Mouse (Mus musculus): ENCODE measurements around the gene Dlat.
"Not testable (repeated sequence)": the region's sequence is repeated elsewhere in the genome, so short reads cannot be mapped to it uniquely, and the experiment has no call there.

The Dlat gene

GRCm38 (mm10) chr9:50660431-50660830, 851 bp upstream of the Dlat start:
- peak; percentile 48 for DNase-seq (ENCODE audit: low read depth)

GRCm38 (mm10) chr9:50658941-50659388, 615 bp downstream of the Dlat start:
- no peak for DNase-seq (ENCODE audit: low read depth)

GRCm38 (mm10) chr9:50658391-50658790, 1.2 kb downstream of the Dlat start:
- DNase-seq (ENCODE audit: low read depth): peak; percentile 37

GRCm38 (mm10) chr9:50650503-50650902, 9.1 kb downstream of the Dlat start:
- DNase-seq (ENCODE audit: low read depth): no peak

- DNase-seq (ENCODE audit: low read depth): no peak
Observed at GRCm38 (mm10) chr9:50646826-50647370, 12.7 kb downstream of the Dlat start.

- no peak for DNase-seq (ENCODE audit: low read depth)
Observed at GRCm38 (mm10) chr9:50634270-50634669, 25.3 kb downstream of the Dlat start.

GRCm38 (mm10) chr9:50633059-50633458, 26.5 kb downstream of the Dlat start:
- DNase-seq (ENCODE audit: low read depth): peak; percentile 45

GRCm38 (mm10) chr9:50632016-50632688, 27.4 kb downstream of the Dlat start:
- DNase-seq (ENCODE audit: low read depth): no peak

GRCm38 (mm10) chr9:50630903-50631302, 28.7 kb downstream of the Dlat start:
- not testable (repeated sequence) for DNase-seq (ENCODE audit: low read depth)

GRCm38 (mm10) chr9:50617794-50618330, 41.7 kb downstream of the Dlat start:
- DNase-seq (ENCODE audit: low read depth): no peak

GRCm38 (mm10) chr9:50616766-50617603, 42.6 kb downstream of the Dlat start, which contains the start of the genes Pih1d2 and Nkapd1:
Gene Pih1d2 (plus strand): TSS chr9:50617321.
Gene Nkapd1 (minus strand): TSS chr9:50617464.
- peak; percentile 96 for DNase-seq (ENCODE audit: low read depth)

GRCm38 (mm10) chr9:50616161-50616560, 43.4 kb downstream of the Dlat start:
- DNase-seq (ENCODE audit: low read depth): no peak

- no peak for DNase-seq (ENCODE audit: low read depth)
Observed at GRCm38 (mm10) chr9:50612115-50612514, 47.5 kb downstream of the Dlat start.

GRCm38 (mm10) chr9:50604338-50604737, 55.2 kb downstream of the Dlat start:
- DNase-seq (ENCODE audit: low read depth): no peak

- no peak for DNase-seq (ENCODE audit: low read depth)
Observed at GRCm38 (mm10) chr9:50603998-50604324, 55.6 kb downstream of the Dlat start.

- peak; percentile 97 for DNase-seq (ENCODE audit: low read depth)
Observed at GRCm38 (mm10) chr9:50603189-50603997, 56.2 kb downstream of the Dlat start, which contains the start of the genes Sdhd and Timm8b. Gene Sdhd (minus strand): TSS chr9:50603812. Gene Timm8b (plus strand): TSS chr9:50603910.

GRCm38 (mm10) chr9:50602055-50602845, 57.3 kb downstream of the Dlat start:
- no peak for DNase-seq (ENCODE audit: low read depth)

GRCm38 (mm10) chr9:50601536-50601935, 58.0 kb downstream of the Dlat start:
- no peak for DNase-seq (ENCODE audit: low read depth)

- DNase-seq (ENCODE audit: low read depth): no peak
Observed at GRCm38 (mm10) chr9:50596973-50597372, 62.6 kb downstream of the Dlat start.

- DNase-seq (ENCODE audit: low read depth): no peak
Observed at GRCm38 (mm10) chr9:50594794-50595417, 64.7 kb downstream of the Dlat start.

Measured in induced T-regulatory cell, adult 2 months (primary cell).